Mouse (Mus musculus) spleen, postnatal 14 days (tissue): Measurements from ENCODE around the gene Mlph.

ENCODE experiments used
- DNase-seq, 2 experiments: peaks; one replicate each; pipeline ENCODE4 v3.0.0; 2021 to 2022; ENCODE audit warnings: low spot score in 2 of 2

Mlph gene

GRCm38 (mm10) chr1:90909161-90909560 is 5.7 kb upstream of the Mlph start:
- DNase-seq, result no peak

DNA sequence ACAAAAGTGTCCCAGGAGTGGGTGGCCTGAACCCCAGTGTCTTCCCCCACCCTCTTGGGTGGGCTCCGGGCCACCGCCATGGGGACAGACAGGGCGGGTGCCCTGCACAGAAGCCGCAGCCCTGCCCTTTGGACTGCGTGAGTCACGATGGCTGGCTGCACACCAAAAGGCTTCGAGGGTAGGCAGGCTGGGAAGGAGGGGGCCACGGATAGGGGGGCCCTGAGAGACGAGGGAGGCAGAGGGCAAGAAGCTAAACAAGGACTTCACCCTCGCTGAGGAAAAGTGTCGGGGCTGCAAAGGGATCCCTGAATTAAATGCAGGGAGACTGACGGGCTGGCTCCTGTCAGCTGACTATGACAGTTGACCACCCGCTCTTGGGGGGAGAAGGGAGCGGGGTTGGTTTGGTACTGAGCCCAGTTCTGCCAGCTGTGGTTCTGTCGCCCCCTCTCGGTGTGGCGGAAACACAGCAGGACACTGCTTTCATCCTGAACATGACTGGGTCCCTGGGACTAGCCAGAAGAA is 5.2 kb upstream of the Mlph start:
- no peak for DNase-seq

DNA sequence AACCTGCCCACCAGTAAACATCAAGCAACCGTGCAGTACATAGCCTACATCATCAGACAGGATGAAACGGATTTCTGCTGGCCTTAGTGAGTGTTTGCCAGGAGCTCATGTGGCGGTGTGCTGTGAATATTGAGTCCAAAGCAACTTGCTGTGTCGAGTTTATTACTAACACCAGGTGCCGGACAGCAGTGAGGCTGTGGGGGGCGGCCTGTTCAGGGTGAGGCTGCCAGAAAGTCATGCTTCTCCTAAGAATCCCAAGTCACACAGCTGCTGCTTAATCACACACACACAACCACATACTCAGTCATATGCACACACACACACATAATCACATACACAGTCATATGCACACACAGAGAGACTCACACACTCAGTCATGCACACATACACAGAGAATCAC is 1.7 kb upstream of the Mlph start:
- DNase-seq, result no peak

DNA sequence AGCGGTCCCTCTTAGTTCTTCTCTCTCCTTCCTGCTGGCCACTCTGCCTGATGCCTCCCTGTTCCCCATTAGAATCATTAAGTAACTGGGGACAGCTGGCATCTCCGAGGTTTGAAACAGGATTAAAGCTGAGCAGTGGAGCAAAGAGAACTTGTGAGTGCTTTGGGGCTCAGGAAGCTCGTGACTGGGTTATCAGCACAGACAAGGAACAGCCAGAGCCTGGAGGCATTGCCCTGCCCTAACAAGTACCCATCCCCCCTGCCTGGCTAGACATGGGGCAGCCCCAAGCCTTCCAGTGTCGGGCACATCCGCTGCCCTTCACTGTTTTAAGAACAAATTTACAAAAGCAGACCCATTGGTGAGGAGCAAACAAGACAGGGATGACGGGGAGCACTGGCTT is 2.6 kb downstream of the Mlph start:
- no peak for DNase-seq

DNA sequence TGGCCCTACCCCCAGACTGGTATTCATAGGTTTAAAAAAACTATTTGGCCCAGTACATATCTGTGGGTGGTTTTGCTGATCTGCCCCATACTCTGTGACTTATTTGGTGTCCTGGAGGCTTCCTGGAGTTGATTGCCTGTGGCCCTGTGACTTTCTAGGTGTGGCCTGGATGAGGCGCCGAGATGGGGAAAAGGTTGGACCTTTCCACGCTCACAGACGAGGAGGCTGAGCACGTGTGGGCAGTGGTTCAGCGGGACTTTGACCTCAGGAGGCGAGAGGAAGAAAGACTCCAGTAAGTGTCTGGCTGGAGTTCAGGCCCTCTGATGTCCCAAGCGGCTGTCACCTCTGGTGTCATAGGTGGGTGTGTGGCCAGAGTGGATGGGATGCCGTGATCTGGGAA is 6.8 kb downstream of the Mlph start:
- no peak for DNase-seq

- no peak for DNase-seq
Observed at GRCm38 (mm10) chr1:90926030-90926429, 11.1 kb downstream of the Mlph start.

DNA sequence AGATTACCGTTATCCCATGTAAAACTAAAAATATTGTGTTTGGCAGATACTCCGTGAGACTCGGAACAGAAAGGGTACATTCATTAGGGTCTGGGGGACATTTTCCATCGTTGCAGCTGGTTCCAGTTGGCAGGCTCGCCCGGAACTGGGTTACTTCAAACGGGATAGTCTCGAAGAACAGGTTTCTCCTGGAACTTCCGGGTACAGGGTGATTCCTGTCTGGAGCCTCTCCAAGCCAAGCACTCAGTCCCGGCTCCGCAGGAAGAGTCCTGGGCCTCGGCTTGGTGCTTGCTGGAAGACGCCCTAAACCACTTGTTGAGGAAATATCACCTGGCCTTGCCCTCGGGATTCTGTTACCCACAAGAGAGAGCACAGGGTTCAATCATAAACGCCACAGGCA is 12.4 kb downstream of the Mlph start:
- DNase-seq, result no peak

DNA sequence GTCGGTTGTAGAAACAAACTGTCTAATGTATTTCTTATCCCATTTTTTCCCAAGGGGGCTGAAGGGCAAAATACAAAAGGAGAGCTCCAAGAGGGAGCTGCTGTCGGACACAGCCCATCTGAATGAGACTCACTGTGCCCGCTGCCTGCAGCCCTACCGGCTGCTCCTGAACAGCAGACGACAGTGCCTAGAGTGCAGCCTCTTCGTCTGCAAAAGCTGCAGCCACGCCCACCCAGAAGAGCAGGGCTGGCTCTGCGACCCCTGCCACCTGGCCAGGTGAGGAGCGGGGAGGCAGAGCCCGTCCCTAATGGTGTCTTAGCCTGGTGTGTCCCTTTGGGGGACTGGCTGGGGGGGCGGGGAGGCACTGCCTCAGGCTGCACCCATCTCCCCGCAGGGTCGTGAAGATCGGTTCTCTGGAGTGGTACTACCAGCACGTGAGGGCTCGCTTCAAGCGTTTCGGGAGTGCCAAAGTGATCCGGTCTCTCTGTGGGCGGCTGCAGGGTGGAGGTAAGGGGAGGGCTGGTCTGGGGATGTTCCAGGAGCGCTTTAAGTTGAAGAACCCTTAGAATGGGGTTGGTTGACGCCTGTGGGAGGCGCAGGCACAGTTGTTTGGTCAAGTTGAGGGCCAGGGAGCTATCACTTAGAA is 13.2 kb downstream of the Mlph start:
- no peak for DNase-seq

DNA sequence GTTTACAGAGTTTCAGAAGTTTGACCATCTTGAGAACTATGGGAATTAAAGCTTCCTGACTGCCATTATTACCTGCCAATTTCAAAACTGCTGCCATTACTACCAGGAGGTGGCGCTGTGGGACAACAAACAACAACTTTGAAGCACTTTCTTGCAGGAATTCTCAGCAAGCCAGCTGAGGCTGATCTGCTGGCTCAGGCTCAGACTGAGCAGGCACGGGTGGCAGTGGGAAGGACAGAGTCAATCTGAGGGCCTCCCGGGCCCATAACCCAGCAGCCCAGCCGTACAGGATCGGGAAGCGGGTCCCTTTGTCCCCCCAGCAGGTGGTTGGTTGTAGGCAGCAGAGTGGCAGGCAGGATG is 13.7 kb downstream of the Mlph start:
- DNase-seq, result peak in 1 of 2 experiments; percentile 53

DNA sequence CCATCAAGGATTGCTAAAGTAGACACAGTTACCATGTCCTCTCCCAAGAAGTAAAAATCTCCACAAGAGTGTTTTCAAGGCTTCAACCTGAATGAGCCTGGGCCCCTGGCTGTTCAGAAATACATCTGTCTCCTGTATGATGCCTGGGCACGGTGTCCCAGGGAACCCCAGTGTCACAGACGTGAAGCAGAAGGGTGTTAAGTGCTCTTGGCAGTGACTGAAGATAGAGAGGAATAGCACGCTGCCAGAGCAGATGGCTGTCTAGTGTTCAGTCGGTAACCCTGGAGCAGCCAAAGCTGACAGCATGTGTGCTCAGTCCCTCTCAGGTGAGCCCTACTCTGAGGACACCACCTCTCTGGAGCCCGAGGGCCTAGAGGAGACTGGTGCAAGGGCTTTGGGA is 18.1 kb downstream of the Mlph start:
- DNase-seq, result no peak

GRCm38 (mm10) chr1:90936990-90937389 is 22.1 kb downstream of the Mlph start:
- no peak for DNase-seq

GRCm38 (mm10) chr1:90939980-90940379 is 25.1 kb downstream of the Mlph start:
- no peak for DNase-seq

- no peak for DNase-seq
Observed at GRCm38 (mm10) chr1:90945171-90945570, 30.3 kb downstream of the Mlph start.

DNA sequence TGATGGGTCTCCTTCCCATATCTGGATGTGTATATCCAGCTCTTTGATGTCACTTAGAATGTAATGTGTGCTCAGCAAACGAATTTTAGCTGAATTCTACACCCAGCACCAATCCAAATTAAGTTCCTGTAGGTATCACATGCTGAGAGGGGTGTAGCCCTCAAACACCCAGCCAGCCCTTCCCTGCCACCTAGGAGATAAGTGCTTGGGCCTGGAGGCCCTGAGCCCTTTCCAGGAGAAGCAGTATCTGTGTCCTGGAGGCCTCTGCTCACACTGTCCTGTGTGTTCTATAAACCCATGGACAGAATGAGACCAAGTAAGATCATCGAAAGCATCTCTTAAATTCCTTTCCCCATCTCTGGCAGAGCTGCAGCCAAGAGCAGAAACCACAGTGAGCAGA is 32.4 kb downstream of the Mlph start:
- no peak for DNase-seq

DNA sequence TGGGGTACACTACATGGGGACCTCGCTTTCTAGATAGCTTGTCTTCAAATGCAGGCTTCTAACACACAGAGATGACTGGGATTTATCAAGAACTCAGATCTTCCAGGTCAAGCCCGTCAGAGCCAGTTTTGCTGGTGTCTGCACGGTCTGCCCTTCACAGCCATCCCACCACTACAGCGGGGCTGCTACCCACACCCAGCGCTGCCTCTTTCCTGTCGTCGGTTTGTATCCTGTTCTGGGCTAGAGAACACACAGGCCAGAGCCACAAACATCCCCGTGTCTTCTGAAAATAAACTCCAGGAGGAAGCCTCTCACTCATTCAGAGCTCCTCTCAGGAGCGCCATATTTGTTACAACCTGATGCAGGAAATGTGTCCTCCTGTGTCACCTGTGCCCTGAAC is 34.4 kb downstream of the Mlph start:
- DNase-seq, result no peak

DNA sequence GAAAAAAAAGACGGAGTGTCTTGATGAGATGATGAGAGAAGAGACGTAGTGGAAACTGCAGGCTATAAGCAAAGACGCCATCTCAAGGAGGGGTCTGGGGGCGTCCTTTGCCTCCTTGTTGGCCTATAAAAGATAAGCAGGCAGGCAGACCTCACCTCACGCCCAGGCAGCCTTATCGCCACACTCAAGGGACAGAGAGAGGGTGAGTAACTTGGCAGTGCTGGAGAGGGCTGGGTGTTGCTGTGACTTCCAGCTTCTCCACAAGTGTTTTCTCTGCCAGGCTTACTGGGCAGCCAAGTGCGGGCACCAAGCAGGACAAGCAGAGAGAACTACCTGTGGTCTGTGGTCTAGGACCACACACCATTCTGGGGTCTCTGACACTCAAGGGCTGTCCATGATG is 36.8 kb downstream of the Mlph start:
- no peak for DNase-seq

DNA sequence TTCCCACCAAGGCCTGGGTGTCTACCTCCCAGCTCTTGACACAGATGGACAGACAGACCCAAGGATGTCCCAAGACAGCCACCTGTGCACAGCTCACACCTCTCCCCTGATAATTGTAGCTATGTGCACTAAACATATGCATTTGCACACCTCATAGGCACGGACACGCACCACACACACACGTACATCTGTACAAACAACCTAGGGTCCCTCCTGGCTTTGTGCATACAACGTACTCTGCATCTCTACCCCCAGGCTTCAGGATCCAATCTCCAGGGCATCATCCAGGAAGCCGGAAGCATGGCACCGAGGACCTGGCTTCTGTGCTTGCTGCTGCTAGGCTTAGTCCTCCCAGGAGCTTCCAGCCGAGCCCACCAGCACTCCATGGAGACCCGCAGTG is 37.9 kb downstream of the Mlph start, which contains the start of gene Prlh:
Gene Prlh, plus strand, starts transcription at position 301 of the 400 bp plus-strand sequence.
- no peak for DNase-seq

DNA sequence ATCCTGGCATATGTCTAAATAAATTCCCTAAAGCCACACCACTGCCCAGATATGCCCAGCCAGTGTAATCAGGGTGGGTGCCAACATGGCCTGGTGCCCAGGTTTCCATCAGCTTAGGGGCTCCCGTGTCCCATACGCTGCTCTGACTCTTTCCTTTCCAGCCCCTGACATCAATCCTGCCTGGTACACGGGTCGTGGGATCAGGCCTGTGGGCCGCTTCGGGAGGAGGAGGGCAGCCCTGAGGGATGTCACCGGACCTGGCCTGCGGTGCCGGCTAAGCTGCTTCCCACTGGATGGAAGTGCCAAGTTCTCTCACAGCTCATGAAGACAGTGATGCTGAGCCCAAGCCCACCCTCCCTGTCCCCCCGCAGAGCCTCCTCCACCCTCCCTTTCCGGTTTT is 38.8 kb downstream of the Mlph start:
- no peak for DNase-seq

DNA sequence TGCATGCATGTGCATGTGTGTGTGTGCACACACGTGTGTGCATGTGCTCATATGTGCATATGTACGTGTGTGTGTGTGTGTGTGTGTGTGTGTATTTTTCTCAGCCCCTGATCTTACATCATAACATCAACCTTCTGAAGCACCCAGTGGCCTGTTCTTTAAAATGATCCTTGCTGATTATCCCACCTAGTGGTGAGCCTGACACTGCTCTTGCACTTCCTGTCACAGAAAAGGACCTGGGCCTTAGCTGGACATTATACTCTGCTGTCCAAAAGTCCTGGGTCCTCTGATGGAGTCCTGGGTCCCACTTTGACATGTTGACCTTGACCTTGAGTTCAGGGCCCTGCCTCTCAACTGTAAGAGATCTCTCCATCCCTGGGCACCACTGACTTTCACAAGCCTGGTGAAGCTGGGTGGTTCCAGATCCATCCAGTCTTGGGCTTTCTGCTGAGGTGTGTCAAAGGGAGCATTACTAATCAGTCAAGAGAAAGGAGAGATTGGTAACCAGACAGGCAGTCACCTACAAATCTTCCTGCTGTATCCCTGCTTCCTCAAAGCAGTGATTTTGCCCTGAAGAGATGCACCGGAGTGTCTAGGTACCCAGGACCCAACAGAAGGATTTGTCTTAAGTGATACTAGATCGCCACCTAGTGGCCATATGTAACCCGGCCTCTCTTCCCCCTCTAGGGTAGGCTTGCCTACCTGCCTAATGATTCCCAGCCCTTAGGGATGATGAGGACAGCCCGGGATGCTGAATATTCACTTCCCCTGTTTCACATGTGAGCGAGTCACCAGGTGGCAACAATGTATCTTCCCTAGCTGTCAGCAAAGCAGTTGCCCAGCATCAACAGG is 41.6 kb downstream of the Mlph start:
- DNase-seq, result peak in 1 of 2 experiments; percentile 9

DNA sequence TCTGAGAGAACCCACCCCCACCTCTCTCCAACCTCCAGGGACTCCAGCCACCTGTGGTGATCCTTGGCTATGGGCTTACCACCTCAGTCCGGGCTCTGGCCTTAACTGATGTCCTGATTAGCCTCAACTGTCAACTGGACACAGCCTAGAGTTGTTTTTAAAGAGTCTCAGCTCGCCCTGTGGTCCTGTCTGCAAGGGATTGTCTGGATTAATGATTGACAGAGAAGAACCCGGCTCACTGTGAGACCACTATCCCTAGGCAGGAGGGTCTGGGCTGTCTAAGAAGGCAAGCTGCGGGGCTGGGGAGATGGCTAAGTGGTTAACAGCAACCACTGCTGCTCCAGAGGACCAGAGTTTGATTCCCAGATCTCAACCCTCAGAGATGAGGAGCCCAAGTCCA is 47.6 kb downstream of the Mlph start:
- no peak for DNase-seq

DNA sequence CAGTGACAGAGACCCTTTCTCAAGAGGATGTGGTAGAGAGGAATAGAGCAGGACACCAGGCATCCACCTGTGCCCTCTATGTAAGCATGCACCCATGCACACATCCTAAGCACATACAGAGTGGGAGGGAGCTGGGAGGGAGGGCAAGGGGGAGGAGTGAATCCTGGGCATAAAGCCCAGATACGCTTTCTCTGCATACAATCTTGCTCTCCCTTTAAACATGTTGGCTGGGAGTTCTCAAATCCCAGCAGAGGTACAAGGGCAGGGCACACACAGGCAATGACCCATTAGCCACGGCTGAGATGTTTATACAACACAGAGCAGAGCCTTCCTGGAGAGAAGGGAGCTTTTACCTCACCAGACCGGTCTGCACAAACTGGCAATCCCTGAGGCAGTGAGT is 48.1 kb downstream of the Mlph start:
- DNase-seq, result no peak

DNA sequence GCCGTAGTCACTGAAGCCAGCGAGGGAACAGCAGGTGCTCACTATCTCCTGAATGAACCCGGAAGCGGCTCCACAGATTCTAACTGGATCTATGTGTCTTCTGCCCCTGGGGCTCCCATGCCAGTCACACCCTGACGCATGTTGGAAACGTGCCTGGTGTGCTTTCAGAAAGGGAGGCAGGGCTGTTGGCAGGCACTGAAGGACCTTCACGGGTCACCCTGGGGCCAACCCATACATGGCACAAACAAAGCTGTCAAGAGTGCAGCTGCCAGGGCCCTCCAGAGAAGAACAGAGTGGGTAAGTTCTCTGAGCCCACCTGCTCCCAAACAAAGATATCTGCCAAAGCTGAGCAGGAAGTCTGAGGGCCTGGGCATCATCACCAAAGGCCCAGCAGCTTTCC is 52.7 kb downstream of the Mlph start:
- DNase-seq, result no peak

DNA sequence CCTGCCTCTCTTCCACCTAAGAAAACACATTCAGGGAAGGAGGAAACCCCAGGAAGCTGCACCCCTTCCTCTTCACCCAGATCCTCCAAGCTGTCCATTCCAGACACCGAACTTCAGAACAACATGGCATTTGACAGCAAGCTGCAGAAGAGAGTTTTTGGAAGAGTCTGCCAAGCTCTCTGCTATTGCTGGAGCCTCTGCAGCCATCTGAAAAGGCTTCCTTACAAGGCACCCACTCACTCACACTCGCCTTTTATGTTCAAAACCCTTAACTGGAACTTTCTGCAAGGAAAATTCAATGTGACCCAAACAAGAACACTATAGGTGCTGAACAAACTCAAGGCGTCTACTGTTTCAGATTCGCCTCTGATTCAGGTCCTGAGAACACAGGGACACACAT is 53.8 kb downstream of the Mlph start:
- DNase-seq, result no peak
